Mouse (Mus musculus) brain, adult 10 weeks (tissue): ENCODE results near the gene Sarm1. TPM values are rescaled to one million over a fixed set of nuclear protein-coding genes. Genes with fewer than 3 reads are reported as not detected.

Experiments
- polyA plus RNA-seq: library from polyadenylated mRNA; stranded (reverse); fragments of 350-450 nt; fragmentation: Illumina TruSeq; extraction: RNeasy Lipid Tissue Mini Kit (QIAGEN cat#74804); gene quantifications from one replicate; pipeline ENCODE4 v1.2.3, GENCODE M21; 2015; ENCODE audit warnings: low read depth, low replicate concordance

Gene Sarm1
- polyA plus RNA-seq: 16.7 TPM

DNA sequence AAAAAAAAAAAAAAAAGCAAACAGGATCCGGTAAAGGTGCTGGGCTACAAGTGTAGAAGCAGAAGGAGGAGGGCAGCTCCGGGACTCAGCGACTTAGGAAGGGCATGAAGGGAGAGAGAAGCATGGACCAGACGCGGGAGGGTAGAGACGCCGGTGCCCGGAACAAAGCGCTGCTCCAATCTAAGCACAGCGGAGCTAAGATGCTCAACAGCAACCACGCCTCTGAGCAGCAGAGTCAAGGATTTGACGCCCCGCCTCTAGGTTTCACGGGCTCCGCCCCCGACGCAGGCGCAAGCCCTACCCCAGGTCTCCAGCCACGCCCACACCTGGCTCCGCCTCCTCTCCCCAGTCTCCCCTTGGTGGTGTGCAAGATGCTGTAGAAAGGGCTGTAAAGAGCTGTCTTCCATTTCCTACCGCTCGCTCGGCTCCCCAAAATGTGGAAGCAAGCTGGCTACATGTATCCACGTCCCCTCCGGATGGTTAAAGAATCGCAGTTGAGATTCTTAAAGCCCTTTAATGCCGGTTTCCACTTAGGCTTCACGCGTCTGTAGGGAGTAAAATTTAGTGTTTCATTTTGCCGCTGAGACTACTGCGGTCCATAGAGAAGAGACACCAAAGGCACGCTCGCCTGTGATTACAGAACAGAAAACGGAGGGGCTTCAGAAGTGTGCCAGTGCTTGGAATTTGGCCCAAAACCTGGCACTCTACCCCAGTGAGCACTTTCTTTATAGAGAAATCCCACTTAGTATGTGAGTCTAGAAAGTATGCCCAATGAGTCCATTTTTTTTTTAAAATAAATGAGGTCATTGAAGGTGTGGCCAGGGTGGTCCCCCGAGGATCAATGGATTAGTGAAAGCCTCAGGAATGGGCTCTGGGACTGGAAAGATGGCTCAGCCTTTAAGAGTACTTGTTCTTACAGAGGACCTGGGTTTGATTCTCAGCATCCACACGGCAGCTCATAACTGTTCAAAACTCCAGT is at the start of gene Sarm1:
Gene Sarm1 (minus strand): TSS at position 211 of the 979 bp plus-strand sequence.

GRCm38 (mm10) chr11:78536080-78536689 is 38.6 kb upstream of the Sarm1 start, which contains the start of the genes Tnfaip1 and Ift20:
Tnfaip1 (minus strand) TSS chr11:78536332.
Ift20 (plus strand) TSS chr11:78536361.

GRCm38 (mm10) chr11:78512025-78512957 is 14.7 kb upstream of the Sarm1 start, which contains the start of the genes Tmem199 and Poldip2:
Tmem199 (minus strand) TSS chr11:78512172.
Poldip2 (plus strand) TSS chr11:78512193.

GRCm38 (mm10) chr11:78502909-78503650 is 5.5 kb upstream of the Sarm1 start, which contains the start of gene Sebox:
Sebox (plus strand) TSS chr11:78503447.

DNA sequence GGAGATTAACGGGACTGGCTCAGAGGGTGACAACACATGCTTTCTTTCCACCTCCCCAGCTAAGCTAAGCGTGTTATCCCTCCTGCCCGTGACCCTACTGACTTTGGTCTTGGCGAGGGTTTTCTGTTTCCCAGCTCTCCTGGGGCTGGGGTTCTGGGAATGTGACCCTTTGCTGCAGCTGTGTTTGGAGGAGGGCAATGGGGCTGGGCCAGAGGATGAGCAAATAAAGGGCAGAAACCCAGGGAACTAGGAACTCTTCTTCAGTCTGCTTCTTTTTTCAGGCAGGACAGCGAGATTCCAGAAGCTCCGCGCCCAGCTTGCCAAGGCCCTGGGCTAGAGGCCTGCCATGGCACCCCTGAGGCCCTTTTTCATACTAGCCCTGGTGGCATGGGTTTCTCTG is 1.4 kb upstream of the Sarm1 start, which contains the start of gene Vtn:
Gene Vtn (plus strand): TSS at position 88 of the 400 bp plus-strand sequence.

DNA sequence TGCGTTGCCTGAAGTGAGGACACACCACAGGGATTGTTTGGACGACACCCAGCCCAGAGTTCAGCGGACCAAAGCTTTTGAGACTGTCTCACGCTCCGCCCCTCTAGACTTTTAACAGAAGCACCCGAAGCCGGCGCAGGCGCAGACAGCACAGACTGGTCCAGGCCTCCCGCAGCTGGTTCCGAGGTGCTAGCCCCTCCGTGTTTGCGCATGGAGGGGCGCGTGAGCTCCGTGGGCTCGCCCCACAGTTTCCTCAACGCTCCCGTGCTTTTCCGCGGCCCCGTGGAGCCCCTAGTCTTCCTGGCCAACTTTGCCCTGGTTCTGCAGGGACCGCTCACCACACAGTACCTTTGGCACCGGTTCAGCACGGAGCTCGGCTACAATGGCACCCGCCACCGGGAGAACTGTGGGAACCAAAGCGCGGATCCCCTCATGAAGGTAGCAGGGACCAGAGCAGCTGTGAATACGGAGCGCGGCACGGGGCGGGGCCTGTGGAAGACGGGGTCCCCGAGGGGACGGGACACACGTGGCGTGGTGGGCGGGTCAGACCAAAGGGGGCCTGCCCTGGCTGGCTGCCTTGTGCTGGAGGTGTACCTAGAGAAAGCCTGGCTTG is 31.9 kb downstream of the Sarm1 start, which contains the start of gene Slc46a1:
Gene Slc46a1 (plus strand): TSS at position 130 of the 613 bp plus-strand sequence.

Other genes with a start within 250 kb of the Sarm1 start
- 99.7 TPM for gene 2610507B11Rik, start 236.0 kb downstream of the Sarm1 start, polyA plus RNA-seq
- gene BC030499, start 206.9 kb downstream of the Sarm1 start, polyA plus RNA-seq: 15.8 TPM
- gene Spag5, start 196.2 kb downstream of the Sarm1 start, polyA plus RNA-seq: 8.5 TPM
- gene Aldoc, start 174.8 kb downstream of the Sarm1 start, polyA plus RNA-seq: 1,477 TPM
- gene Pigs, start 169.3 kb downstream of the Sarm1 start, polyA plus RNA-seq: 43.4 TPM
- gene Unc119, start 154.3 kb downstream of the Sarm1 start, polyA plus RNA-seq: 49.8 TPM
- not detected for gene Foxn1, start 111.2 kb downstream of the Sarm1 start, polyA plus RNA-seq
- not detected for gene Slc13a2, start 75.5 kb downstream of the Sarm1 start, polyA plus RNA-seq
- 10.3 TPM for gene Slc46a1, start 32.1 kb downstream of the Sarm1 start, polyA plus RNA-seq
- gene Vtn, start 1.3 kb upstream of the Sarm1 start, polyA plus RNA-seq: 86.5 TPM
- 4.9 TPM for gene Sebox, start 5.7 kb upstream of the Sarm1 start, polyA plus RNA-seq
- 90.3 TPM for gene Tmem199, start 14.4 kb upstream of the Sarm1 start, polyA plus RNA-seq
- gene Poldip2, start 14.4 kb upstream of the Sarm1 start, polyA plus RNA-seq: 139 TPM
- gene Tnfaip1, start 38.6 kb upstream of the Sarm1 start, polyA plus RNA-seq: 31.9 TPM
- 141 TPM for gene Ift20, start 38.6 kb upstream of the Sarm1 start, polyA plus RNA-seq
- 31.8 TPM for gene Tmem97, start 53.0 kb upstream of the Sarm1 start, polyA plus RNA-seq
- 70.7 TPM for gene Nlk, start 199.6 kb upstream of the Sarm1 start, polyA plus RNA-seq